Mouse (Mus musculus): ENCODE results near the gene Ifnb1. TPM values are rescaled to one million over a fixed set of nuclear protein-coding genes. Genes with fewer than 3 reads are reported as not detected.

The Ifnb1 gene
- polyA plus RNA-seq, 1 experiment from 2014 or later: not detected

GRCm38 (mm10) chr4:88530892-88531291, 8.3 kb upstream of the Ifnb1 start:
- Histone ChIP-seq H3K4me2 (no peak overlapping the region), H3K36me3 (ENCODE audit: poor library complexity, severe bottlenecking) (no peaks in the 10 kb centered on the region), H3K9me3 (replicated peaks) (no peaks in the 10 kb centered on the region), H3K27me3 (no peaks in the 10 kb centered on the region), H3K4me1 (no peaks in the 10 kb centered on the region), H3K27ac (no peak overlapping the region), H3K4me3 (no peak overlapping the region), H3K9ac (no peak overlapping the region)
- no peak for ATAC-seq
- WGBS: 97% methylated on average over 2 of the region's 2 CpGs

DNA sequence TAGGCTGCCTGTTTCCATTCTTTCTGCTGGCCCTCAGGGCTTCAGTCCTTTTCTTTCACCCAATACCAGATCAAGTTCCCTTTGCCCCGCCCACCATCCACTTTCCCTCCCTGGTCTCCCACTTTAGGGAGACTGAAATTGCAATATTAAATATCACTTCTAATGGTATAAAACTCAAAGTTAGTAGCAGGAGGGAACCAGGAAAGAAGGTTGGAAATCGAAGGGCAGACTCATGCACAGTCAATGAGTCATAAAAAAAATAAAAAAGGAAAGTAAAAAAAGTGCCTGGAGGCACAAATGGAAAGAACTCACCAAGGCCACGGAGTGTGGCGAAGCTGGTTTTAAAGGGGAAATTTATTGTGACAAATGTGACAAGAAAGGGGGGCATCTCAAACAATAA, 7.7 kb upstream of the Ifnb1 start:
- WGBS: 78% methylated on average over 4 of the region's 4 CpGs
- H3K9ac ChIP-seq: no peak overlapping the region

DNA sequence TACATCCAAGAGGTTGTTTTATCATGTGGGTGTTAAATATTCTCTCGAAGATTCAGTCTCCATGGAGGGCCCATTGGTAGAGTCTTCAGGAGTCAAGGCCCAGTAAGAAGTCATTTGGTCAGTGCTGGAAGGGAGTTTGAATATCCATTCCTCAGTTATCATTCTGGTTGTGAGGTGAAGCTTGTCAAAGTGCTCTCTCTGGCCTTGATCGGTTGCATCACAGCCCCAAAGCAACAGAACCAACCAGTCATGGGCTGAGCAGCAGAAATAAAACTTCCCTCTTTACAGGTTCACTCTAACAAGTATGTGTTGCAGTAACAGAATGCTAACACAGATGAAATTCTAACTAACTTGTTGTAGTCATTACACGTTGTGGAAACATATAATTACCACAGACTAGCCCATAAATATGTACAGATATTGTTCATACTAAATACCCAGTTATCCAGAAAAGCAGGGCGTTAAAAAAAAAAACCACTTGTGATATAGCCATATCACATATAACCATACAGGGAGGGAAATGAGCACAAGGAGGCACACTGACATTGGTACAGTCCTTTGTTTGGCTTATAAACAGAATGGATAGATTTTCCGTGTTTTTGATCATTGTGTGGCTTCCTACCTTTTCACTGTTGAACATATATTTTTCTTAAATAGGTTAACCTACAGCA, 3.9 kb upstream of the Ifnb1 start:
- ATAC-seq: no peak
- Histone ChIP-seq H3K27me3 (no peaks in the 10 kb centered on the region), H3K9me3 (replicated peaks) (no peaks in the 10 kb centered on the region), H3K27ac (no peak overlapping the region), H3K4me2 (no peak overlapping the region), H3K9ac (no peak overlapping the region), H3K4me1 (no peaks in the 10 kb centered on the region), H3K4me3 (no peak overlapping the region), H3K36me3 (ENCODE audit: poor library complexity, severe bottlenecking) (no peaks in the 10 kb centered on the region)
- 90% methylated on average over 5 of the region's 5 CpGs for WGBS

More for the DNA sequence above, 7.7 kb upstream of the Ifnb1 start:
- H3K4me3 ChIP-seq: no peak overlapping the region
- H3K4me1 ChIP-seq: no peaks in the 10 kb centered on the region
- H3K36me3 ChIP-seq (ENCODE audit: poor library complexity, severe bottlenecking): no peaks in the 10 kb centered on the region
- no peak for ATAC-seq
- no peaks in the 10 kb centered on the region for H3K9me3 ChIP-seq (replicated peaks)
- no peak overlapping the region for H3K4me2 ChIP-seq
- no peaks in the 10 kb centered on the region for H3K27me3 ChIP-seq
- no peak overlapping the region for H3K27ac ChIP-seq

DNA sequence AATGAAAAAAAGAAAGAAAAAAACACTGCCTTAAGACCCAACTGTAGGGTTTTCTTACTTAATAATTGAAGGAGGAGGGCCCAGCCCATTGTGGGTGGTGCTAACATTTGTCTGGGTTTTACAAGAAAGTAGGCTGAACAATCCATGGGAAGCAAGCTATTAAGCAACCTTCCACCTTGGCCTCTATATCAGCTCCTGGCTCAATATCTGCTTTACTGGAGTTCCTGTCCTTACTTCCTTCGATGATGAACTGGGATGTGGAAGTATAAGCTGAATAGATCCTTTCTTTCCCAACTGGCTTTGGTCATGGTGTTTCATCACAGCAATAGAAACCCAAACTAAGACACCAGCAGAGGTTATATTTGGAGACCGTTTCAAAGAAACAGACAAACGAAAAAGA, 2.8 kb upstream of the Ifnb1 start:
- H3K4me2 ChIP-seq: no peak overlapping the region
- no peak for ATAC-seq
- no peaks in the 10 kb centered on the region for H3K9me3 ChIP-seq (replicated peaks)
- H3K4me1 ChIP-seq: no peaks in the 10 kb centered on the region
- H3K9ac ChIP-seq: no peak overlapping the region
- no peak overlapping the region for H3K4me3 ChIP-seq
- no peak overlapping the region for H3K27ac ChIP-seq
- no peaks in the 10 kb centered on the region for H3K27me3 ChIP-seq
- WGBS: 86% methylated on average over 3 of the region's 3 CpGs
- H3K36me3 ChIP-seq (ENCODE audit: poor library complexity, severe bottlenecking): no peaks in the 10 kb centered on the region

GRCm38 (mm10) chr4:88523241-88523640, 667 bp upstream of the Ifnb1 start:
- H3K4me1 ChIP-seq: 0 out of 2 replicates have a peak, but pooled peaks cover 3% of the 10 kb centered on the region
- H3K4me3 ChIP-seq: no peak overlapping the region
- H3K27me3 ChIP-seq: no peaks in the 10 kb centered on the region
- no peak for ATAC-seq
- no peak overlapping the region for H3K27ac ChIP-seq
- no peak overlapping the region for H3K9ac ChIP-seq
- no peaks in the 10 kb centered on the region for H3K9me3 ChIP-seq (replicated peaks)
- H3K36me3 ChIP-seq (ENCODE audit: poor library complexity, severe bottlenecking): no peaks in the 10 kb centered on the region
- H3K4me2 ChIP-seq: no peak overlapping the region

- H3K36me3 ChIP-seq (ENCODE audit: poor library complexity, severe bottlenecking): no peaks in the 10 kb centered on the region
- H3K4me1 ChIP-seq: peaks cover 17% of the 10 kb centered on the region; the same call in 1 of the 2 replicates
- no peaks in the 10 kb centered on the region for H3K9me3 ChIP-seq (replicated peaks)
- no peak; the same call in 1 of the 2 replicates for ATAC-seq
- no peaks in the 10 kb centered on the region for H3K27me3 ChIP-seq
- H3K4me2 ChIP-seq: no peak overlapping the region
- WGBS: 24% methylated on average over 2 of the region's 2 CpGs
- H3K9ac ChIP-seq: no peak overlapping the region
- no peak overlapping the region for H3K4me3 ChIP-seq
- H3K27ac ChIP-seq: no peak overlapping the region
Observed at GRCm38 (mm10) chr4:88517957-88518356, 4.6 kb downstream of the Ifnb1 start.

GRCm38 (mm10) chr4:88515711-88516211, 6.8 kb downstream of the Ifnb1 start:
- Histone ChIP-seq H3K9me3 (replicated peaks) (no peaks in the 10 kb centered on the region), H3K4me1 (peaks cover 17% of the 10 kb centered on the region; the same call in 1 of the 2 replicates), H3K36me3 (ENCODE audit: poor library complexity, severe bottlenecking) (no peaks in the 10 kb centered on the region), H3K4me2 (no peak overlapping the region), H3K9ac (no peak overlapping the region), H3K4me3 (no peak overlapping the region), H3K27me3 (no peaks in the 10 kb centered on the region), H3K27ac (no peak overlapping the region)
- WGBS: 36% methylated on average over 4 of the region's 4 CpGs
- ATAC-seq: peak; percentile 48; the same call in 1 of the 2 replicates

- peaks cover 17% of the 10 kb centered on the region; the same call in 1 of the 2 replicates for H3K4me1 ChIP-seq
- WGBS: 33% methylated on average over 2 of the region's 2 CpGs
- H3K27me3 ChIP-seq: no peaks in the 10 kb centered on the region
- H3K4me3 ChIP-seq: no peak overlapping the region
- ATAC-seq: no peak
- H3K27ac ChIP-seq: no peak overlapping the region
- H3K9me3 ChIP-seq (replicated peaks): no peaks in the 10 kb centered on the region
- no peaks in the 10 kb centered on the region for H3K36me3 ChIP-seq (ENCODE audit: poor library complexity, severe bottlenecking)
- no peak overlapping the region for H3K4me2 ChIP-seq
- H3K9ac ChIP-seq: no peak overlapping the region
Observed at GRCm38 (mm10) chr4:88515250-88515649, 7.3 kb downstream of the Ifnb1 start.

DNA sequence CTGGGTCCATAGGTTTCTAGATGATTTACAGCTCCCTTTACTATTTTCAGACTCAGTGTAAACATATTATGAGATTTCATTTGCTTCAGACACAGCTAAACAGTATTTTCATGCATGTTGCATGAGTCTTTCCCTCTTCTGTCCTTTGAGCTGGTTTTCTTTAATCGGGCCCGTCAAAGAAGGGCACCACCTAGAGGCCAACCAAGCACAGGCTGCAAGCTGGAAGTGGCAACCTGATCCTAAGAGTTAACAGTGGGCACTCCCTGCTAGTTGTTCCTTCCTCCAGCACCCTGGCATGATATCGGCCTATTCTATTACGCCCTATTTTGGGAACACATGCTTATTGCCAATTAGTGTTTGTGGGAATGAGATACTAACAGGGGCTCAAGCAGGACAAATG, 8.2 kb downstream of the Ifnb1 start:
- no peaks in the 10 kb centered on the region for H3K36me3 ChIP-seq (ENCODE audit: poor library complexity, severe bottlenecking)
- H3K4me1 ChIP-seq: peaks cover 17% of the 10 kb centered on the region; the same call in 1 of the 2 replicates
- H3K9ac ChIP-seq: no peak overlapping the region
- H3K27me3 ChIP-seq: no peaks in the 10 kb centered on the region
- WGBS: 44% methylated on average over 4 of the region's 4 CpGs
- H3K4me3 ChIP-seq: no peak overlapping the region
- no peak overlapping the region for H3K4me2 ChIP-seq
- no peak for ATAC-seq
- no peaks in the 10 kb centered on the region for H3K9me3 ChIP-seq (replicated peaks)
- no peak overlapping the region for H3K27ac ChIP-seq

DNA sequence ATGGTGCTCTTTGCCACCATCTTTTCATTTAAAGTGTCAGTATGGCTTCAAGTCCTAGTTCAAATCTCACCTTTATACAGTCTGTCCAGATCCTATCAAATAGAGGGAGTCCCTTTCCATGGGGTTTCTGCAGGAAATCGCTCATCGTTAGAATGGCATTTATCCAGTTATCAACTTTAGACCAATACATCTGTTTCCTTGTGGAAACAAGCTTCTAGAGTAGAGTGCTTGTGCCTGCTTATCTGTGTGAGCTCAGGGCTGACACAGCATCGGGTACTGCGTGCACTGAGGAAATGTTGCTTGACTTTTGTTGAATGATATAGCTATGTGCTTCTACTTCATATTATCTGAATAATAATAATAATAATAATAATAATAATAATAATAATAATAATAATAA, 8.8 kb downstream of the Ifnb1 start:
- H3K9ac ChIP-seq: no peak overlapping the region
- no peak overlapping the region for H3K4me2 ChIP-seq
- ATAC-seq: no peak
- 99% methylated on average over 4 of the region's 4 CpGs for WGBS
- H3K9me3 ChIP-seq (replicated peaks): no peaks in the 10 kb centered on the region
- H3K36me3 ChIP-seq (ENCODE audit: poor library complexity, severe bottlenecking): no peaks in the 10 kb centered on the region
- H3K27ac ChIP-seq: no peak overlapping the region
- no peaks in the 10 kb centered on the region for H3K27me3 ChIP-seq
- no peak overlapping the region for H3K4me3 ChIP-seq
- peaks cover 17% of the 10 kb centered on the region; the same call in 1 of the 2 replicates for H3K4me1 ChIP-seq

GRCm38 (mm10) chr4:88503753-88504152, 18.8 kb downstream of the Ifnb1 start:
- ATAC-seq: no peak
- H3K9me3 ChIP-seq (replicated peaks): no peaks in the 10 kb centered on the region
- WGBS: 63% methylated on average over 4 of the region's 4 CpGs
- H3K27ac ChIP-seq: no peak overlapping the region
- no peak overlapping the region for H3K4me2 ChIP-seq
- no peak overlapping the region for H3K4me3 ChIP-seq
- no peaks in the 10 kb centered on the region for H3K36me3 ChIP-seq (ENCODE audit: poor library complexity, severe bottlenecking)
- H3K27me3 ChIP-seq: no peaks in the 10 kb centered on the region
- no peaks in the 10 kb centered on the region for H3K4me1 ChIP-seq
- no peak overlapping the region for H3K9ac ChIP-seq

DNA sequence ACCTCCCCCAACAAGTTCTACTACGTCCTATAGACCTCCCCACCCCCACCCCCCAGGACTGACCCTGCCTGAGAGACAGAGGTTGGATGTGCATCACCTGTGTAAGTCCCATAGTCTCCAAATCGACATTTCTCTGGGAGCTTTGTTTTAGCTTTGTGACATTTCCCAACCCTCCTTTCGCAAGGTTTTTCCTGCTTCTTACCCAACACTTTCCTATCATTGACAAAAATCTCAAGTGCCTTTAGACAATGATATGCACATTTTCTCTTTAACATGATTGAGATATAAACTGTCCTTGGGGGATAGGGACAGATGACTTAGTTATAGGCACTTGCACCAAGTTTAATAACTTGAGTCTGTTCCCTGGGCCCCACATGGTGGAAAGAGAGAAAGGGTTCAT, 21.3 kb downstream of the Ifnb1 start:
- no peak overlapping the region for H3K4me2 ChIP-seq
- H3K9me3 ChIP-seq (replicated peaks): no peaks in the 10 kb centered on the region
- H3K27me3 ChIP-seq: no peaks in the 10 kb centered on the region
- no peak for ATAC-seq
- H3K4me3 ChIP-seq: no peak overlapping the region
- no peak overlapping the region for H3K9ac ChIP-seq
- WGBS: 78% methylated on average over 3 of the region's 3 CpGs
- no peaks in the 10 kb centered on the region for H3K36me3 ChIP-seq (ENCODE audit: poor library complexity, severe bottlenecking)
- no peak overlapping the region for H3K27ac ChIP-seq
- no peaks in the 10 kb centered on the region for H3K4me1 ChIP-seq

All from forebrain, embryonic 13.5 days (tissue).